Mouse (Mus musculus): Measurements from ENCODE around the gene Sirt1. TPM values are rescaled to one million over a fixed set of nuclear protein-coding genes. Genes with fewer than 3 reads are reported as not detected.

Sirt1 gene
- polyA plus RNA-seq, 1 experiment: 2.4 TPM

DNA sequence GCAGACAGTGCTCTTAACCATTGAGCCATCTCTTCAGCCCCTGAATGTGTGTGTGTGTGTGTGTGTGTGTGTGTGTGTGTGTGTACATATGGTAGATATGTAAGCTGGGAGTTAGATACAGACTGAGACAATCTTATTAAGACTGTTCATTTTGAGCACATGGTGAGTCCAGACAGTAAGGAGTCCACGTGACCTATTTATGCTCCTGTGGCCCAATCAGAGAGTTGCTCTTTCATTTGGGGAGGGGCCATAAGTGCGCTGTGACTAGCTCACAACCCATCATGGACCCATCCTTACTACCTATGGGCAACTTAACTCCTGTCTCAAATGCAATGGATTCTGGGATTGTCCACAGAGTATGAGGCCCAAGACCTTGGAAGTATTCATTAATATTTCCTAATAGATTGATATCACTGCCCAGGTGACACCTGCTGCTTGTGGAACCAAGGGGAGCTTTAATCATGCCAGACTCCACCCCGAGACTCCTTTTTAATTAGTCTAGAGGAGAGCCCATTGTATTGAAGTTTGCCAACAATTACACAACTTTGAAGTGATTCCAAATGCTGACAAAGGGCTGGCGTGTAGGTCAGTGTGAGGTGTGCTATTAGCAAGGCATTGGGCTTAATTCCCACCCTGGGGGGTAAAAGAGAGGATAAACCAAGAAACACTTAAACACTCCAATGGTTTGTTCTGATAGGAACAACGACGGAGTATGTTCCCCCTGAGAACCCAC is 2.4 kb downstream of the Sirt1 start:
- Histone ChIP-seq H3ac (ENCODE audit: control insufficient read depth, insufficient read length) (no peak overlapping the region), H3K79me2 (ENCODE audit: control insufficient read depth, insufficient read depth) (no peaks in the 10 kb centered on the region), H3K36me3 (ENCODE audit: control insufficient read depth, insufficient read depth) (no peaks in the 10 kb centered on the region), H3K4me2 (ENCODE audit: low read depth) (no peak overlapping the region), H3K27me3 (ENCODE audit: control insufficient read depth, insufficient read depth, insufficient read length) (no peaks in the 10 kb centered on the region), H3K4me3 (no peak overlapping the region)
- no peak for TF ChIP-seq TCF3 (IDR thresholded peaks at IDR 0.05; ENCODE audit: insufficient read length, low read depth)
- no peak for TF ChIP-seq MYOG (IDR thresholded peaks at IDR 0.05; ENCODE audit: control insufficient read depth in 1 of 3, insufficient read depth in 1 of 3, insufficient read length in 2 of 3, low read depth in 2 of 3)
- TF ChIP-seq USF1 (IDR thresholded peaks at IDR 0.05; ENCODE audit: low read depth): peak; percentile 17
- no peak for TF ChIP-seq REST (IDR thresholded peaks at IDR 0.05; ENCODE audit: insufficient read depth, insufficient read length)
- TF ChIP-seq SRF (IDR thresholded peaks at IDR 0.05; ENCODE audit: control insufficient read depth, insufficient read length, low read depth): no peak

DNA sequence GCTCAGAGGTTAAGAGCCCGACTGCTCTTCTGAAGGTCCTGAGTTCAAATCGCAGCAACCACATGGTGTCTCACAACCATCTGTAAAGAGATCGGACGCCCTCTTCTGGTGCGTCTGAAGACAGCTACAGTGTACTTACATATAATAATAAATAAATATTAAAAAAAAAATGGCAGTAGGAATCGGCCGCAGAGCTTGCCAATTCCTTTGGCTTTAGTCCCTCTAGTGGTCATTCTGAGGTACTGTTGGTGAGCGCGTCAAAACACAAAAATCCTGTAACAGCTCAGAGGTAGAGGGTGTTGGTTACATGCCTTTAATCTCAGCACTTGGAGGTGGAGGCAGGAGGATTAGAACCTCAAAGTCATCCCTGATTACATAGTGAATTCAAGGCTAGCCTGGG is 4.0 kb downstream of the Sirt1 start:
- H3K27me3 ChIP-seq (ENCODE audit: control insufficient read depth, insufficient read depth, insufficient read length): no peaks in the 10 kb centered on the region
- H3ac ChIP-seq (ENCODE audit: control insufficient read depth, insufficient read length): no peak overlapping the region
- TF ChIP-seq SRF (IDR thresholded peaks at IDR 0.05; ENCODE audit: control insufficient read depth, insufficient read length, low read depth) (no peak), USF1 (IDR thresholded peaks at IDR 0.05; ENCODE audit: low read depth) (no peak), TCF12 (IDR thresholded peaks at IDR 0.05; ENCODE audit: insufficient read depth, poor library complexity, severe bottlenecking) (no peak), REST (IDR thresholded peaks at IDR 0.05; ENCODE audit: insufficient read depth, insufficient read length) (no peak), POLR2AphosphoS2 (IDR thresholded peaks at IDR 0.05; ENCODE audit: insufficient read length, low read depth) (no peak), MYOD1 (IDR thresholded peaks at IDR 0.05; ENCODE audit: control insufficient read depth in 1 of 3, insufficient read length in 2 of 3, low read depth in 2 of 3) (no peak), CEBPB (IDR thresholded peaks at IDR 0.05; ENCODE audit: insufficient read depth, poor library complexity, severe bottlenecking) (no peak), E2F4 (IDR thresholded peaks at IDR 0.05; ENCODE audit: insufficient read depth) (no peak), MYOG (IDR thresholded peaks at IDR 0.05; ENCODE audit: control insufficient read depth in 1 of 3, insufficient read depth in 1 of 3, insufficient read length in 2 of 3, low read depth in 2 of 3) (no peak), POLR2A (IDR thresholded peaks at IDR 0.05; ENCODE audit: insufficient read length, low read depth) (no peak), MAX (IDR thresholded peaks at IDR 0.05; ENCODE audit: low read depth) (no peak)
- H3K4me3 ChIP-seq: no peak overlapping the region
- no peak overlapping the region for H3K4me2 ChIP-seq (ENCODE audit: low read depth)
- H3K36me3 ChIP-seq (ENCODE audit: control insufficient read depth, insufficient read depth): no peaks in the 10 kb centered on the region
- no peaks in the 10 kb centered on the region for H3K79me2 ChIP-seq (ENCODE audit: control insufficient read depth, insufficient read depth)

DNA sequence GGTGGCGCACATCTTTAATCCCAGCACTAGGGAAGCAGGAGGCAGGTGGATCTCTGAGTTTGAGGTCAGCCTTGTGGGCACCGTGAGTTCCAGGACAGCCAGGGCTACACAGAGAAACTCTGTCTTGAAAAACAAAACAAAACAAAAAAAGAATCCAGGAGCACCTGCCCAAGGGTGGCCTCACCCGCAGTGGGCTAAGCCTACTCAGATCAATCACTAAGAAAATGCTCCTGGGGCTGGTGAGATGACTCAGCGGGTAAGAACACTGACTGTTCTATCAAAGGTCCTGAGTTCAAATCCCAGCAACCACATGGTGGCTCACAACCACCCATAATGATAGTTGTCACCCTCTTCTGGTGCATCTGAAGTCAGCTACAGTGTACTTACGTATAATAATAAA is 5.2 kb downstream of the Sirt1 start:
- Histone ChIP-seq H3K27me3 (ENCODE audit: control insufficient read depth, insufficient read depth, insufficient read length) (no peaks in the 10 kb centered on the region), H3ac (ENCODE audit: control insufficient read depth, insufficient read length) (no peak overlapping the region), H3K79me2 (ENCODE audit: control insufficient read depth, insufficient read depth) (no peaks in the 10 kb centered on the region), H3K4me2 (ENCODE audit: low read depth) (no peak overlapping the region), H3K4me3 (no peak overlapping the region), H3K36me3 (ENCODE audit: control insufficient read depth, insufficient read depth) (no peaks in the 10 kb centered on the region)
- TF ChIP-seq REST (IDR thresholded peaks at IDR 0.05; ENCODE audit: insufficient read depth, insufficient read length) (no peak), POLR2AphosphoS2 (IDR thresholded peaks at IDR 0.05; ENCODE audit: insufficient read length, low read depth) (no peak), USF1 (IDR thresholded peaks at IDR 0.05; ENCODE audit: low read depth) (no peak), MAX (IDR thresholded peaks at IDR 0.05; ENCODE audit: low read depth) (no peak), CEBPB (IDR thresholded peaks at IDR 0.05; ENCODE audit: insufficient read depth, poor library complexity, severe bottlenecking) (no peak), TCF12 (IDR thresholded peaks at IDR 0.05; ENCODE audit: insufficient read depth, poor library complexity, severe bottlenecking) (no peak), TCF3 (IDR thresholded peaks at IDR 0.05; ENCODE audit: insufficient read length, low read depth) (no peak), POLR2A (IDR thresholded peaks at IDR 0.05; ENCODE audit: insufficient read length, low read depth) (no peak)

DNA sequence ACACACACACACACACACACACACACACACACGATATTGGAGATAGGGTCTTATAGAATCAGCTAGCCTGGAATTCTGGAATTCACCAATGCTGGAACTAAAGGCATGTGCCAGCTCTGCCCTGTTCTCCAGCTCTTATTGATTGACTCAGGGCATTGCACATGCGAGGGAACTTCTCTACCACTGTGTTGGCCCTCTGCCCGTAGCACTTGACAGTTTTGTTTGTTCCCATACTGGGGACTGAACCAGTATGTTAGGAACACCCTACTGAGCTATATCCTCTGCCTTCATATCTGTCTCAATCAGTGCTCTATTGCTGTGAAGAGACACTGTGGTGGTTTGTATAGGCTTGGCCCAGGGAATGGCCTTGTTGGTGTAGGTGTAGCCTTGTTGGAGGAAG is 13.5 kb downstream of the Sirt1 start:
- TF ChIP-seq SRF (IDR thresholded peaks at IDR 0.05; ENCODE audit: control insufficient read depth, insufficient read length, low read depth): no peak
- no peak for TF ChIP-seq REST (IDR thresholded peaks at IDR 0.05; ENCODE audit: insufficient read depth, insufficient read length)
- TF ChIP-seq POLR2AphosphoS2 (IDR thresholded peaks at IDR 0.05; ENCODE audit: insufficient read length, low read depth): no peak
- TF ChIP-seq POLR2A (IDR thresholded peaks at IDR 0.05; ENCODE audit: insufficient read length, low read depth): no peak
- no peak for TF ChIP-seq E2F4 (IDR thresholded peaks at IDR 0.05; ENCODE audit: insufficient read depth)
- TF ChIP-seq MYOG (IDR thresholded peaks at IDR 0.05; ENCODE audit: control insufficient read depth in 1 of 3, insufficient read depth in 1 of 3, insufficient read length in 2 of 3, low read depth in 2 of 3): no peak
- no peak for TF ChIP-seq MYOD1 (IDR thresholded peaks at IDR 0.05; ENCODE audit: control insufficient read depth in 1 of 3, insufficient read length in 2 of 3, low read depth in 2 of 3)
- no peak for TF ChIP-seq TCF3 (IDR thresholded peaks at IDR 0.05; ENCODE audit: insufficient read length, low read depth)
- no peak for TF ChIP-seq TCF12 (IDR thresholded peaks at IDR 0.05; ENCODE audit: insufficient read depth, poor library complexity, severe bottlenecking)
- no peak for TF ChIP-seq CEBPB (IDR thresholded peaks at IDR 0.05; ENCODE audit: insufficient read depth, poor library complexity, severe bottlenecking)
- no peak for TF ChIP-seq USF1 (IDR thresholded peaks at IDR 0.05; ENCODE audit: low read depth)
- no peak for TF ChIP-seq MAX (IDR thresholded peaks at IDR 0.05; ENCODE audit: low read depth)
- Histone ChIP-seq H3K27me3 (ENCODE audit: control insufficient read depth, insufficient read depth, insufficient read length) (no peaks in the 10 kb centered on the region), H3K79me2 (ENCODE audit: control insufficient read depth, insufficient read depth) (no peaks in the 10 kb centered on the region), H3ac (ENCODE audit: control insufficient read depth, insufficient read length) (no peak overlapping the region), H3K36me3 (ENCODE audit: control insufficient read depth, insufficient read depth) (no peaks in the 10 kb centered on the region), H3K4me3 (no peak overlapping the region), H3K4me2 (ENCODE audit: low read depth) (no peak overlapping the region)

DNA sequence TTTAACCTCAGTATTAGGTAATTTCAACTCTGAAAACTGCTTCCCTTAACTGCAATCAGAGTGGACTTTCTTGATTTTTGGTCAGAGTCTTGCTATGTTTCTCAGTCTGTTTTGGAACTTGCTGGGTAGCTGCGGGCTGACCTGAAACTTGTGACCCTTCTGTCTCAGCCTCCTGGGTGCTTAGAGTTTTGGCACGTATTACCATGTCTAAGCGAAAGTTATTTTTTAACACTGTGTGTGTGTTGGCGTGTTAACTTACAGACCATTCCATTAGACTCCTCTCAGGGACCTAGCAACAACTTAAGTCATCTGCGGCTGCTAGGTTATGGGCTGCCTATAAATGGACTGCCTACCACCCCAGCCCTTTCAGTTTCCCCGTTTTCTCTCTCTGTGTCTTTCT is 14.1 kb downstream of the Sirt1 start:
- no peak overlapping the region for H3K4me3 ChIP-seq
- H3K4me2 ChIP-seq (ENCODE audit: low read depth): no peak overlapping the region
- no peak for TF ChIP-seq POLR2A (IDR thresholded peaks at IDR 0.05; ENCODE audit: insufficient read length, low read depth)
- no peak for TF ChIP-seq MAX (IDR thresholded peaks at IDR 0.05; ENCODE audit: low read depth)
- TF ChIP-seq USF1 (IDR thresholded peaks at IDR 0.05; ENCODE audit: low read depth): no peak
- TF ChIP-seq TCF3 (IDR thresholded peaks at IDR 0.05; ENCODE audit: insufficient read length, low read depth): no peak
- TF ChIP-seq MYOG (IDR thresholded peaks at IDR 0.05; ENCODE audit: control insufficient read depth in 1 of 3, insufficient read depth in 1 of 3, insufficient read length in 2 of 3, low read depth in 2 of 3): no peak
- no peak for TF ChIP-seq SRF (IDR thresholded peaks at IDR 0.05; ENCODE audit: control insufficient read depth, insufficient read length, low read depth)
- TF ChIP-seq MYOD1 (IDR thresholded peaks at IDR 0.05; ENCODE audit: control insufficient read depth in 1 of 3, insufficient read length in 2 of 3, low read depth in 2 of 3): no peak
- TF ChIP-seq CEBPB (IDR thresholded peaks at IDR 0.05; ENCODE audit: insufficient read depth, poor library complexity, severe bottlenecking): no peak
- TF ChIP-seq TCF12 (IDR thresholded peaks at IDR 0.05; ENCODE audit: insufficient read depth, poor library complexity, severe bottlenecking): no peak
- TF ChIP-seq POLR2AphosphoS2 (IDR thresholded peaks at IDR 0.05; ENCODE audit: insufficient read length, low read depth): no peak
- TF ChIP-seq E2F4 (IDR thresholded peaks at IDR 0.05; ENCODE audit: insufficient read depth): no peak
- no peak for TF ChIP-seq REST (IDR thresholded peaks at IDR 0.05; ENCODE audit: insufficient read depth, insufficient read length)

More for the DNA sequence above, 14.1 kb downstream of the Sirt1 start:
- Histone ChIP-seq H3K79me2 (ENCODE audit: control insufficient read depth, insufficient read depth) (no peaks in the 10 kb centered on the region), H3K27me3 (ENCODE audit: control insufficient read depth, insufficient read depth, insufficient read length) (no peaks in the 10 kb centered on the region), H3K36me3 (ENCODE audit: control insufficient read depth, insufficient read depth) (no peaks in the 10 kb centered on the region), H3ac (ENCODE audit: control insufficient read depth, insufficient read length) (no peak overlapping the region)
